Mouse (Mus musculus) E14TG2a.4 (cell line): ENCODE results near the gene Arhgap10.

ENCODE experiments used
- CTCF ChIP-seq: conservative IDR thresholded peaks from 2 replicates; pipeline ENCODE4 v1.5.1; 2014; ENCODE audit warnings: low read length
- NANOG ChIP-seq: IDR thresholded peaks from 2 replicates; pipeline ENCODE4 v1.6.1; 2014; ENCODE audit warnings: borderline replicate concordance, low read length, mixed read lengths
- POU5F1 ChIP-seq: IDR thresholded peaks from 2 replicates; pipeline ENCODE4 v1.6.1; 2014; ENCODE audit warnings: low read length, borderline replicate concordance

DNA sequence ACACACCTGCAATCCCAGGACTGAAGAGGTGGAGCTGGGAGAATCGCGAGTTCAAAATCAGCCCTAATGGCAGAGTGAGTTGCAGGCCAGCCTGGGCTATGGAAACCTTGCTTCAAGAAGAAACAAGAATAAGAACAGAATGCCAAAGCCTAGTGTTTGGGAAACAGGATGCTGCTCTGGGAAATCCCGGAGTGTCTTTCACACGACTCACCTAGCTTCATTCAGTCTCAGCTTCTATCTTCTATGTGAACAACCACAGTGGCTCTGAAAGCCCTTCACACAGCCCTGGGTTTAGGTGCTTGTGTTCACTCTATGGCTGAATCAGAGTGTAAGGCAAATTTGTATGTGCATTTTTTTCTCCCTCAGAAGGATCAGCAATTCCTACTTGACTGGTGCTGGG, 190.4 kb downstream of the Arhgap10 start:
- no peak for TF ChIP-seq CTCF
- TF ChIP-seq NANOG: no peak
- no peak for TF ChIP-seq POU5F1
